Mouse (Mus musculus): ENCODE results near the gene Traf3. TPM values are rescaled to one million over a fixed set of nuclear protein-coding genes. Genes with fewer than 3 reads are reported as not detected.

The Traf3 gene
- polyA plus RNA-seq, 1 experiment from 2014 or later = 4.0 TPM

GRCm38 (mm10) chr12:111135953-111136352, 30.2 kb upstream of the Traf3 start:
- H3K36me3 ChIP-seq (ENCODE audit: control insufficient read depth, insufficient read depth, low read length) = no peaks in the 10 kb centered on the region
- H3K9me3 ChIP-seq (ENCODE audit: control insufficient read depth, low read length) = no peaks in the 10 kb centered on the region
- no peak overlapping the region for H3K9ac ChIP-seq (ENCODE audit: low read depth, low read length)
- H3K4me1 ChIP-seq (ENCODE audit: control insufficient read depth, insufficient read depth, low read length) = peaks cover 8% of the 10 kb centered on the region
- 69% methylated on average over 3 of the region's 3 CpGs for WGBS
- H3K27ac ChIP-seq (ENCODE audit: low read length) = no peak overlapping the region
- H3K4me3 ChIP-seq (ENCODE audit: low read length) = no peak overlapping the region
- no peaks in the 10 kb centered on the region for H3K27me3 ChIP-seq (replicated peaks; ENCODE audit: control insufficient read depth, insufficient read depth, low read length)
- no peak overlapping the region for H3K4me2 ChIP-seq (ENCODE audit: low read depth, low read length)
- ATAC-seq = no peak

- Histone ChIP-seq H3K36me3 (ENCODE audit: control insufficient read depth, insufficient read depth, low read length) (no peaks in the 10 kb centered on the region), H3K27ac (ENCODE audit: low read length) (no peak overlapping the region), H3K4me3 (ENCODE audit: low read length) (no peak overlapping the region), H3K9me3 (ENCODE audit: control insufficient read depth, low read length) (no peaks in the 10 kb centered on the region), H3K9ac (ENCODE audit: low read depth, low read length) (no peak overlapping the region), H3K4me2 (ENCODE audit: low read depth, low read length) (no peak overlapping the region), H3K27me3 (replicated peaks; ENCODE audit: control insufficient read depth, insufficient read depth, low read length) (no peaks in the 10 kb centered on the region), H3K4me1 (ENCODE audit: control insufficient read depth, insufficient read depth, low read length) (peaks cover 8% of the 10 kb centered on the region)
- ATAC-seq = no peak
- 57% methylated on average over 2 of the region's 2 CpGs for WGBS
These were observed 29.1 kb upstream of the Traf3 start for GRCm38 (mm10) chr12:111137079-111137478.

DNA sequence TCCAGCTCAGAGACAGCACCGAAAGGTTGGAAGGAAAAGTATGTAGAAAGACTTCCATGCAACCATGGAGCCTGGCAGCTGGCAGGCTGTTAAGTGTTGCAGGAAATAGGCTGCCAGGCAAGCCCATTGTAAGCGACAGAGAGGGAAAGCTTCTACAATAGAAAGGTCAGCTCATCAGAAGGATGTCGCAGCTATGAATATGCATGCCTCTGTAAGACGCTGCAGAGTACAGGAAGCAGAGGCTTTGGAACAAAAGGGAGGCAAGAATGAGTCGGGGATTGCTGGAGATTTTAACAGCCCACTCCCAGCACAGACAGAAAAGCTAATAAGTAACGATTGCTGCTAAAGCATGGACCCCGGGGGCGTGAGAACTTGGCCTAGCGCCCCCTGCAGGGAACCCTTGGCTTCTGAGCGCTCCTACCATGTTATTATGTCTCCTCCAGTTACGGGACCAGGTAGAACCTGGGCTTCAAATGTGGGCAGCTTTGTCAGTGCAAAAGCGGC, 23.1 kb upstream of the Traf3 start:
- H3K36me3 ChIP-seq (ENCODE audit: control insufficient read depth, insufficient read depth, low read length) = no peaks in the 10 kb centered on the region
- H3K9me3 ChIP-seq (ENCODE audit: control insufficient read depth, low read length) = no peaks in the 10 kb centered on the region
- H3K27me3 ChIP-seq (replicated peaks; ENCODE audit: control insufficient read depth, insufficient read depth, low read length) = no peaks in the 10 kb centered on the region
- ATAC-seq = no peak
- H3K9ac ChIP-seq (ENCODE audit: low read depth, low read length) = no peak overlapping the region
- no peak overlapping the region for H3K27ac ChIP-seq (ENCODE audit: low read length)
- peaks cover 13% of the 10 kb centered on the region for H3K4me1 ChIP-seq (ENCODE audit: control insufficient read depth, insufficient read depth, low read length)
- WGBS = 22% methylated on average over 12 of the region's 12 CpGs
- H3K4me2 ChIP-seq (ENCODE audit: low read depth, low read length) = no peak overlapping the region
- no peak overlapping the region for H3K4me3 ChIP-seq (ENCODE audit: low read length)

DNA sequence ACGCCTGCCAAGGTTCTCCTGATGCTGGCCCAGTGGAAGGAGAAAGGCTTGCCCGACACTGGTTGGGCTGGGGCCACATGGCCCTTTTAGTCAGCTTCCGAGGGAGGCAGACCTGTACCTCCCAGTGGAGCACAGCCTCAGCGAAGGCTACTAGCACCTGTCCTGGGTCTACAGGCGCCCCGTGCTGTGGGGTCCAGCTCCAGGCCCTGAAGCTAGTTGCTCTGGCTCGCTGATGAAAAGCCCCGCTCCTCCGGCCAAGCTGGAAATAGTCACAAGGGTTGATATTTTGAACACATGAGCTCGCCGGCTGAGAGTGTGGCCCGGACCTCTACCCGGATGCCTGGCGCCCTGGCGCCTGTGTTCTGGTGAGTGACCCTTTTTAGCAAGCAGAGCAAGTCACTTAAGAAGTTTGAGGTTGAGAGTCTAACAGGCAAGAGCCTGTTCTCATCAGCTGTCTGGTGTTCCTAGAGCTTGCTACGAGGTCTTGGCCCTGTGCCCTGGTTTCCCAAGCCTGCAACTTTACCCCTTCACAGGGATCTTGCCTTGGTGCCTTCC, 22.6 kb upstream of the Traf3 start:
- no peak overlapping the region for H3K9ac ChIP-seq (ENCODE audit: low read depth, low read length)
- peaks cover 14% of the 10 kb centered on the region for H3K4me1 ChIP-seq (ENCODE audit: control insufficient read depth, insufficient read depth, low read length)
- H3K27ac ChIP-seq (ENCODE audit: low read length) = no peak overlapping the region
- no peak overlapping the region for H3K4me3 ChIP-seq (ENCODE audit: low read length)
- H3K4me2 ChIP-seq (ENCODE audit: low read depth, low read length) = no peak overlapping the region
- H3K9me3 ChIP-seq (ENCODE audit: control insufficient read depth, low read length) = no peaks in the 10 kb centered on the region
- no peak for ATAC-seq
- H3K27me3 ChIP-seq (replicated peaks; ENCODE audit: control insufficient read depth, insufficient read depth, low read length) = no peaks in the 10 kb centered on the region
- 67% methylated on average over 16 of the region's 16 CpGs for whole genome bisulfite sequencing
- H3K36me3 ChIP-seq (ENCODE audit: control insufficient read depth, insufficient read depth, low read length) = no peaks in the 10 kb centered on the region

GRCm38 (mm10) chr12:111144598-111144997, 21.6 kb upstream of the Traf3 start:
- Histone ChIP-seq H3K4me2 (ENCODE audit: low read depth, low read length) (no peak overlapping the region), H3K27me3 (replicated peaks; ENCODE audit: control insufficient read depth, insufficient read depth, low read length) (no peaks in the 10 kb centered on the region), H3K27ac (ENCODE audit: low read length) (no peak overlapping the region), H3K4me1 (ENCODE audit: control insufficient read depth, insufficient read depth, low read length) (peaks cover 19% of the 10 kb centered on the region), H3K4me3 (ENCODE audit: low read length) (no peak overlapping the region), H3K36me3 (ENCODE audit: control insufficient read depth, insufficient read depth, low read length) (no peaks in the 10 kb centered on the region), H3K9me3 (ENCODE audit: control insufficient read depth, low read length) (no peaks in the 10 kb centered on the region), H3K9ac (ENCODE audit: low read depth, low read length) (no peak overlapping the region)
- WGBS = 85% methylated on average over 2 of the region's 2 CpGs
- ATAC-seq = no peak

GRCm38 (mm10) chr12:111145269-111145668, 20.9 kb upstream of the Traf3 start:
- Histone ChIP-seq H3K4me1 (ENCODE audit: control insufficient read depth, insufficient read depth, low read length) (peaks cover 22% of the 10 kb centered on the region), H3K9me3 (ENCODE audit: control insufficient read depth, low read length) (no peaks in the 10 kb centered on the region), H3K36me3 (ENCODE audit: control insufficient read depth, insufficient read depth, low read length) (no peaks in the 10 kb centered on the region), H3K4me3 (ENCODE audit: low read length) (no peak overlapping the region), H3K9ac (ENCODE audit: low read depth, low read length) (no peak overlapping the region), H3K27ac (ENCODE audit: low read length) (no peak overlapping the region), H3K27me3 (replicated peaks; ENCODE audit: control insufficient read depth, insufficient read depth, low read length) (no peaks in the 10 kb centered on the region), H3K4me2 (ENCODE audit: low read depth, low read length) (no peak overlapping the region)
- ATAC-seq = no peak
- WGBS = 41% methylated on average over 9 of the region's 9 CpGs

DNA sequence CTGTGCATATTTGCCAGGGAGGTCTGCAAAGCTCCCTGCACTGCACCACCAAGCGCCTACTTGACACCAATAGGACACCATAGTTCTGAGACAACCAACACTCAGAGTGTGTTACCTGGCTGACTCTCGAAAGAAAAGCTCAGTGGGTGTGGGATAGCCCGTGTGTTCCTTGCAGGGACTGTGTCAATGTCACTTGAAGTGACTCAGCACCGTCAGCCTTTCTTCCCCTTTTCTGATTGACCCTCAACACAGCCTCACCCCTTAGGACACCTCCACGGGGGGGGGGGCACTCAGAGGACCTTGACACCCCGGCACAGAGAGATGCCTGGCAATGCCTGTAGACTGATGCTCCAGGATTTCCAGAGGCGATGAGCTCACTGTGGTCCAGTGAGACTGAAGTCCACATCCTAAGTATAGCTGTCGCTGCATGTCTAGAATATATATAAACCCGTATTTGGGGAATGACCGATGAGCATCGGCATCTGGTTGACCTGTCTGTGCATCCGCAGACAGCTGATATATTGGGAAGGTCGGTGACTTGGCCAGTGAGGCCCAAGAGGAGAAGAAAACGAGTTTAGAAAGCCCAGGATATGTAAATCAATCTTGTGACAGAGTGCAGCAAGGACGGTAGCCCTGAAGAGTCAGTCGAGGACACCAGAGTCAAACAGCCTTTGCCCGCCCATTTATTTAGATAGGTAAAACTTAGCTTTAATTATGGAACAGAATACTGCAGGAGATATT, 16.5 kb upstream of the Traf3 start:
- Histone ChIP-seq H3K4me2 (ENCODE audit: low read depth, low read length) (0 out of 2 replicates have a peak overlapping the region, but pooled peaks have one; percentile 11), H3K27ac (ENCODE audit: low read length) (no peak overlapping the region), H3K4me1 (ENCODE audit: control insufficient read depth, insufficient read depth, low read length) (peaks cover 15% of the 10 kb centered on the region; the same call in 1 of the 2 replicates), H3K9ac (ENCODE audit: low read depth, low read length) (no peak overlapping the region), H3K4me3 (ENCODE audit: low read length) (no peak overlapping the region), H3K36me3 (ENCODE audit: control insufficient read depth, insufficient read depth, low read length) (no peaks in the 10 kb centered on the region), H3K27me3 (replicated peaks; ENCODE audit: control insufficient read depth, insufficient read depth, low read length) (no peaks in the 10 kb centered on the region), H3K9me3 (ENCODE audit: control insufficient read depth, low read length) (no peaks in the 10 kb centered on the region)
- peak; percentile 30; the same call in 1 of the 2 replicates for ATAC-seq
- 58% methylated on average over 17 of the region's 17 CpGs for whole genome bisulfite sequencing

GRCm38 (mm10) chr12:111150236-111150596, 16.0 kb upstream of the Traf3 start:
- H3K27me3 ChIP-seq (replicated peaks; ENCODE audit: control insufficient read depth, insufficient read depth, low read length) = no peaks in the 10 kb centered on the region
- no peak overlapping the region for H3K27ac ChIP-seq (ENCODE audit: low read length)
- no peaks in the 10 kb centered on the region for H3K36me3 ChIP-seq (ENCODE audit: control insufficient read depth, insufficient read depth, low read length)
- no peak overlapping the region for H3K4me3 ChIP-seq (ENCODE audit: low read length)
- no peaks in the 10 kb centered on the region for H3K9me3 ChIP-seq (ENCODE audit: control insufficient read depth, low read length)
- H3K4me1 ChIP-seq (ENCODE audit: control insufficient read depth, insufficient read depth, low read length) = peaks cover 15% of the 10 kb centered on the region; the same call in 1 of the 2 replicates
- H3K4me2 ChIP-seq (ENCODE audit: low read depth, low read length) = 0 out of 2 replicates have a peak overlapping the region, but pooled peaks have one; percentile 11
- H3K9ac ChIP-seq (ENCODE audit: low read depth, low read length) = no peak overlapping the region
- ATAC-seq = peak; percentile 66
- WGBS = 4% methylated on average over 6 of the region's 6 CpGs

- Histone ChIP-seq H3K4me1 (ENCODE audit: control insufficient read depth, insufficient read depth, low read length) (peaks cover 15% of the 10 kb centered on the region; the same call in 1 of the 2 replicates), H3K4me3 (ENCODE audit: low read length) (no peak overlapping the region), H3K9me3 (ENCODE audit: control insufficient read depth, low read length) (no peaks in the 10 kb centered on the region), H3K9ac (ENCODE audit: low read depth, low read length) (no peak overlapping the region), H3K27me3 (replicated peaks; ENCODE audit: control insufficient read depth, insufficient read depth, low read length) (no peaks in the 10 kb centered on the region), H3K4me2 (ENCODE audit: low read depth, low read length) (no peak overlapping the region), H3K27ac (ENCODE audit: low read length) (no peak overlapping the region), H3K36me3 (ENCODE audit: control insufficient read depth, insufficient read depth, low read length) (no peaks in the 10 kb centered on the region)
- WGBS = 87% methylated on average over 5 of the region's 5 CpGs
- no peak for ATAC-seq
These were observed 14.6 kb upstream of the Traf3 start for GRCm38 (mm10) chr12:111151422-111152156.
